Mouse (Mus musculus): ENCODE results near the gene Slc47a2. TPM values are rescaled to one million over a fixed set of nuclear protein-coding genes. Genes with fewer than 3 reads are reported as not detected.

Gene Slc47a2
- total RNA-seq, 2 experiments from 2014 or later = 0.12 to 0.18 TPM

Other genes starting within 250 kb of the Slc47a2 start
- gene Tnfrsf13b, start 216.1 kb downstream of the Slc47a2 start, total RNA-seq (2021) = under 1 TPM; 0.67 to 0.79 TPM
- 100 to 1,000 TPM; 207 to 209 TPM for gene Usp22, start 167.8 kb downstream of the Slc47a2 start, total RNA-seq (2021)
- gene Aldh3a1, start 135.3 kb downstream of the Slc47a2 start, total RNA-seq (2021) = under 1 TPM; 0.54 to 0.68 TPM
- gene Aldh3a2, start 75.4 kb downstream of the Slc47a2 start, total RNA-seq (2021) = 10 to 100 TPM; 59.0 to 59.3 TPM
- gene Slc47a1, start 35.5 kb upstream of the Slc47a2 start, total RNA-seq (2021) = 1 to 10 TPM; 1.2 TPM
- 100 to 1,000 TPM; 449 to 457 TPM for gene Rnf112, start 111.3 kb upstream of the Slc47a2 start, total RNA-seq (2021)
- gene Mfap4, start 142.6 kb upstream of the Slc47a2 start, total RNA-seq (2021) = 1 to 10 TPM; 4.3 to 4.8 TPM
- 10 to 100 TPM; 26.6 to 27.4 TPM for gene Mapk7, start 151.5 kb upstream of the Slc47a2 start, total RNA-seq (2021)
- 10 to 100 TPM; 37.4 to 49.3 TPM for gene B9d1, start 162.3 kb upstream of the Slc47a2 start, total RNA-seq (2021)
- 100 to 1,000 TPM; 173 to 181 TPM for gene Epn2, start 236.8 kb upstream of the Slc47a2 start, total RNA-seq (2021)